Mouse (Mus musculus): ENCODE measurements at regions not wholly inside any gene's neighbourhood (a gene's known extent, or its start where the extent isn't known, plus 50 kb on each side); places are given as distances from the start of the nearest gene placed in this dataset.
"Not testable (repeated sequence)": the region's sequence is repeated elsewhere in the genome, so short reads cannot be mapped to it uniquely, and the experiment has no call there.

DNA sequence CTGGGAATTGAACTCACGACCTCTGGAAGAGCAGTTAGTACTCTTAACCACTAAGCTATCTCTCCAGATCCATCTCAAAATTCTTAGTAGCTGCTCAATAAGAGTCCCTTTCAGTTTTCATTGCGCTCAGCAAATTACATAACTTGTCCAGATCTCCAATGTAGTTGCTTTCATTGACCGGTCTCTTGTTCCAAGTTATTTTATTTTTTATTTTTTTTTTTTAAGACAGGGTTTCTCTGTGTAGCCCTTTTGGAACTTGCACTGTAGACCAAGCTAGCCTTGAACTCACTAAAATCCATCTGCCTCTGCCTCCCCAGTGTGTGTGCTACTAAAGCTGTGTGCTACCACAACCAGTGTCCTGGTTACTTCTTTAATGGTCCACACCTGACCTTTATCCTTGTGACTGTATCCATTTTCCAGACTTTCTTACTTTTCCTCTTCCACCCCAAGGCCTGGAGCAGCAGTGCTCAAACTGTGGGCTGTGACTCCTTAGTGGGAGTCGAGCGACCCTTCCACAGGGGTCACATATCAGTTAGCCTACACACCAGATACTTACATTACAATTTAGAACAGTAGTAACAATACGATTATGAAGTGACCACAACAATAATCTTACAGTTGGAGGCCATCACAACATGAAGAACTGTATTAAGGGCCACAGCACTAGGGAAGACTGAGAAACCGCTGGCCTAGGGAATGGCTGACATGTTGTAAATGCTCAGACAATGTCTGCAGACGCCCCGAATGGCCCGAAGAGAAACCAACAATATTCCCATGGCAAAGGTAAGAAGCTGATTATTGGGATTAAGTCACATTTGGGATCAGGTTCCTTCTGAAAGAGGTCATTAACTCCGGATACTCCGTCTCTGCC is 97.8 kb upstream of the Cpsf6 start:
- no peak for DNase-seq (ENCODE audit: low read depth, low spot score)

DNA sequence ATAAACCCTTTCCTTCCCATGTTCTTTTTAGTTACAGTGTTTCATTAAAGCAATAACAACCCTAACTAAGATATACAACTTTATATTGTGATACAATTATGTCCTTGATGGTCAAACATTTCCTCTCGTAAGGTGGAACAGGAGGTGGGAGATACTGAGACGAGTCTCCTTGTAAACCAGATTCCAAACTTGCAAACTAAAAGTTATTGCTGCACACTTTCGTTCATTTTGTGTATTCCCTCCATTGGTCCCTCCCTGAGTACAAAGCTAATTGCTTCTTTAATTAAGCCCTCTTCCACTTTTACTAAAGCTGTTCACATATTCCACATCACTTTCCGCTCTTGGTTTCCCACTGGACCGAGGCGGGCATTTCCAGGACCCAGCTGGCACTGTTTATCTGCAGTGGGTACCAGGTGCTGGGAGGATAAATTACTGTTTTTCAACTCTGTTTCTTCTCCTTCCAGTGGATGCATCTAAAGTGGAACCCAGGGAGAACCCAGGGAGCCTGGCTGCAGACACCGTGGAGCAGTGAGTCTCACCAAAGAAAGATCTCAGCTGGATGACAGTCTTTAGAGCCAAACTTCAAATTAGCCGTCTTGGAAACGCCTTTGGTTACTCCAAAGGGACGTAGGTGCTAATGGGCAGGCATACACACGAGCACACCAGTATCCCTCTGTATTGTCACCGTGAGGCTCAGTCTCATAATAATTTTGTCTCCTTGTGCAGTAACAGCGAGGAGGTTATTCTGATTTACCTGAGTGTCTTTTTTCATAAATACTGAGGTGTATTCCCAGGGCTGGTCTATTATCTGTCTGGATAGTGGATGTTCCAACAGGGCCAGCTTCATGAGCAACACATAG is 95.5 kb upstream of the Cpsf6 start:
- no peak for DNase-seq (ENCODE audit: low read depth, low spot score)

DNA sequence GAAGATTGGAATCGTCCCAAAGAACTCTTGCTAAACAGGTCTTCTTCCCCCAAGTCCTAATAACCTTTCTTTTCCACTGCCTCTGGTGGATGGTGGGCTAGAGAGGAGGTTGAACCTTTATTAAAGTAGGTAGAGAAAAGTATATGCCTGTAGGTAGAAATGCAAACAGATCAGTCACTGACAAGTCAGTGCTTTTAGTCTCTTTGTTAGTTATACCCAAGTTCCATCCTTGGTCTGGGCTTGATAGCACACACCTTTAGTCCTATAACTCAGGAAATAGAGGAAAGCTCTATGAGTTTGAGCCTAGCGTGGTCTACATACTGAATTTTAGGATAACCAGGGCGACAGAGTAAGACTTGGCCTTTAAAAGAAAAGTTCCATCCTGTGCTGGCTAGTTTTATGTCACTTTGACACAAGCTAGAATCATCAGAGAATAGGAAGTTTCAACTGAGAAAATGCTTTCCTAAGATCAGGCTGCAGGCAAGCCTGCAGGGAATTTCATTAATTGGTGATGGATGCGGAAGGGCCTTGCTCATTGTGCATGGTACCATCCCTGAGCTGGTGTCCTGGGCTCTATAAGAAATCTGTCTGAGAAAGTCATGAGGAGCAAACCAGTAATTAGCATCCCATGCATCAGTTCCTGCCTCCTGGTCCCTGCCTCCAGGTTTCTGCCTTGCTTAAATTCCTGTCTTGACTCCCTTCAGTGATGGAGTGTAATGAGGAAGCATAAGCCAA is 94.7 kb upstream of the Cpsf6 start:
- DNase-seq (ENCODE audit: low read depth, low spot score), result no peak

DNA sequence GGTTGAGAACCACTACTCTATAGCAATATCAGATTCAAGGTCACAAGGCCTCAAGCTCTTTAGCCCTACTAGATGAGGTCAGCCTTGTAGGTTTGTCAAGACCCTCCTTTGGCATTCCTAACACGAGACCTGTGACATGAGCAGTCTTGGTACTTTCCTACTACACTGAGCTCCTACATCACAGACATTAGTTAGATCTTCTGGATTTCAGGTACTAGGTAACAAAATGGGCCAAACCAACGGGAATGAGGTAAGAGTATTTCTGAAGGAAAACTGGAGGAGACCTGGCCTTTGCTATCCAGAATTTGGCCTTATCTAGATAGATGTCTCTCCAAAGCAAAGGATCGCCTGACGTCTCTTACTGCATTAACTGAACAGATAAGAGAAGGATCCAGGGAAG is 93.7 kb upstream of the Cpsf6 start:
- no peak for DNase-seq (ENCODE audit: low read depth, low spot score)

DNA sequence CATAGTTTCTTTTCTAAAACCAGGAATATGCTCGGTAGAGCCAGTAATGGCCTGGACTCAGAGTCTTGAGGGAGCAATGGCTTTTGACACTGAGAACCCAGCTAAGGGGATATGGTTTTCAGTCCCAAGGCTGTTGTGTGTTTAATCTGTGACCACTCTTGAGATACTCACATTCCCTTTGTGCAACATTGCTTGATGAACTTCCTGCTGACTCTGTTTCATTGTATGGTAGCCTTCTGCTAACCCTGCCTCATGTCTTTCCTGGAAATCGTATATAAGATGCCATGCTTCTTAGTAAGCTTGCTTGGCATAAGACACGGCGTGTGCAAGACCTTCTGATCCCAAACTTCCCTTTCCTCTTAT is 92.7 kb upstream of the Cpsf6 start:
- DNase-seq (ENCODE audit: low read depth, low spot score), result no peak

DNA sequence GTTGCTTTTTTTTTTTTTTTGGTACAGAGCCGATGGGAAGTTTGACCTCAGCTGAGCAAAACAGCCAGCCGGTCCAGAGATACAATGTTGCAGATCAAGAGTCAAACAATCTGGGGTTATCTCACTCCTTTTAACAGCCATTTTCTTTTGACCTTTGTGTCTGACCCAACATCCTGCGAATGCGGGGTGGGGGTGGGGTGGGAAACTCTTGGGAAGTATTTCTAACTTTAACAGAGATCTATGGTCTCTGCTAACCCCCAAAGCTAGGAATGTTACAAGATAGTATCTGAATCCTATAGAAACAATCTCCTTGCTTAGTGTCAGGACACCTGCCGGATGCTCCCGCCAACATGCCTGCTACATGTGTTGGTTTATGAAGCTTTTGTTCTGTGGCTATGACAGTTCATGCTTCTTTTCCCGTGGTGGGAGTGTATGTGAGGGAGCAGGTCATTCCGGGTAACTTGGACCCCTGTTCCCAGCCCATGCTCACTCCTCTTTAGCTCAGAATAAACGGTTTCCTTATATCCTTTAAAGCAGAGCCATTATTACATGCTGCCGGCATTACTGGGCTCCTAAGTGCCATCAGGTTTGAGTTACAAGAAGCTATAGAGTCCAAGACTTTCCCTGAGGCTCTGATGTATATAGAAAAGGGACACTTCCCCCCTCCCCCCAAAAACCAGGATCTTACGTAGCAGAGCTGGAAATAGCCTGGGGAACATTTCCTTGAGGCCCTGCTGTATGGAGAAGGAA is 92.2 kb upstream of the Cpsf6 start:
- DNase-seq (ENCODE audit: low read depth, low spot score), result no peak

DNA sequence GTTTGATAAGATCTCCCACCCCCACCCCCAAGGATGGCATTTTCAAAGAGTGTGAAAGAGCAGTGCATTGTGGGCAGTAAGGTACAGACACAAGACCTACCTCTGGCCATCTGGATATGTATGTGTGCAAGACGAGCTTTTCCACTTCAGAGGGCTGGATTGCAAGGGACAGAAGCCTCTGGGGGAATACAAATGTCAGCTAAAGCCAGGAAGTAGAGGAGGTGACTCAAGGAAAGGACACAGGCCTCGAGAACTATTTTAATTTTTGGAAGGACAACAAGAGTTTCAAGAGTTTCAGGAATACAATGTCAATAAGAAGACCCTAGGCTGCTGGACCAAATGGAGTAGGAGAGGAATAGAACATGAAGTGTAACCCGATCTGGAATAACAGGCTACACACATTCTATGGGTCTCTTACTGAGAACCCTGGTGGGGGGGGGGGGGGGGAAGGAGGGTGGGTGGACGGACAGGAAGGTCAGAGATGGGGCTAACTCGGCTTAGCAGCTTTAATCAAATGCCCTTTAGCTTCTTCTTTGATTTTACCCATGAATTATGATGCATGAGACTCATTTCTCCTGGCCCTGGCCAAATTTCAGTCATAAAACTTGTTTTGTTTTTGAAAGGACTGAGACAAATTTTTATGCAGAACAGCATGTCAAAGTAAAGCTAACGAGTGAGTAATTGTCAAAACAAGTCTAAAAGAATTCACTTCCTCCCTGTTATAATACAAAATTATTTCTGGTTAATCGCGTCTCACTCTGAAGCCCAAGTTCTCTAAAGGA is 91.4 kb upstream of the Cpsf6 start:
- no peak for DNase-seq (ENCODE audit: low read depth, low spot score)

DNA sequence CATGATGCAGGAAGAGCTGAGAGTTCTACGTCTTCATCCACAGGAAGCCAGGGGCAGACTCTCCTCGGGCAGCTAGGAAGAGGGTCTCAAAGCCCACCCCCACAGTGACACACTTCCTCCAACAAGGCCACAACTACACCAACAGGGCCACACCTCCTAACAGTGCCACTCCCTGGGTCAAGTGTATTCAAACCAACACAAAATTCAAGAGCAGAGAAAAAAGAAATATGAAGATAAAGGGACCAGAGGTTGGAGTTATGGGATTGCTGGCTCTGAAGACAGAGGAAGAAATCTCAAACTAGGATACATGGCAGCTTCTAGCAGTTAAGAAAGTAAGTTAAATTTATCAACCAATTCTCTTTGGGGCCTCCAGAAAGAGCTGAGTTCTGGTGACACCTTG is 90.7 kb upstream of the Cpsf6 start:
- no peak for DNase-seq (ENCODE audit: low read depth, low spot score)

DNA sequence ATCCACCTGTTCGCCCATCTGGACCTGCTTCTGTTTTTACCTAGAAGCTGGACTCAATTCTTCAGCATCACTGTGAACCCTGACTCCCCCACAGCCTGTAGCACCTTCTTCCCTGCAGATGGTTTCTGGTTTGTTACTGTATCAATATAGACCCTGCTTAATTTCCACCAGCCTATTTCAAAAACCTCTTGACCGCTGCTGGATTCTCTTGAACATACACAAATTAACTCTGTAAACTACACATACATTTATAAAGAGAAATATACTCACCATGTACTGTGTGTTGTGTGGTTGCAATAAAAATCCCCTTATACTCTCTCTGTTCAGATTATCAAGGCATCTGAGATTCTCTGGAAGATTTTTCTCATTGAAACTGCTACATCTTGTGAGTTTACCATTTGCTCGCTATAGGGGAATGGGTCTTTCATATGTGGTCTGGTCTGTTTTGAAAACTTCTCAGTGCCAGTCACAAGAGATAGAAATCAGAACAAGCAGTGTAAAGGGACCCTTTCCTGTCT is 89.8 kb upstream of the Cpsf6 start:
- no peak for DNase-seq (ENCODE audit: low read depth, low spot score)

DNA sequence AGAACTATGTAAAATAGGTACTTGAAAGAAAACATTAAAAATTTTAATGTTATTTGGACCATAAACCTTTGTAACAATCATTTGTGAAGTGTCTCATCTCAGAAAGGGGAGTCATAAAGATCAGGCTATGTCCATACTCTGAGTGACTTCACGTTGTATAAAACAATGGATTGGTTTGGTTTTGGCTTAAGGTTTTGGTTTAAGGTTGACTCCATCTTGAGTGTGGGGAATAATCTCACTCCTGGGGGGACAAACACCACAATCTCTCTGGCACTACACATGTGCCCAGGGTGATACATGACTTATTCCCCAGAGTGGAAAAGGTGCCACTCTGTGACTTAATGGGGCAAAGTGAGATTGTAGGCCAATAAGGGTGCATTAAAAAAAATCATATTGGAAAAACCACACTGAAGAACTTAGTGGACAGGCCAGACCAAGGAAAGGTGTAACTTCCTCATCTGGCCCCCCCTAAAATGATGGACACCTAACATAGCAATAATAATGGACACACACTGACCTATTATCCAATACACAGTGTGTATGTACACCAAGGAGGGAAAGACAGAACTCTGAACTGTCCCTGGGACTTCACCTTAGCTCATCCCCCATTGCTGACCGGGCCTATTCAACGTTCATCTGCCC is 89.2 kb upstream of the Cpsf6 start:
- no peak for DNase-seq (ENCODE audit: low read depth, low spot score)

DNA sequence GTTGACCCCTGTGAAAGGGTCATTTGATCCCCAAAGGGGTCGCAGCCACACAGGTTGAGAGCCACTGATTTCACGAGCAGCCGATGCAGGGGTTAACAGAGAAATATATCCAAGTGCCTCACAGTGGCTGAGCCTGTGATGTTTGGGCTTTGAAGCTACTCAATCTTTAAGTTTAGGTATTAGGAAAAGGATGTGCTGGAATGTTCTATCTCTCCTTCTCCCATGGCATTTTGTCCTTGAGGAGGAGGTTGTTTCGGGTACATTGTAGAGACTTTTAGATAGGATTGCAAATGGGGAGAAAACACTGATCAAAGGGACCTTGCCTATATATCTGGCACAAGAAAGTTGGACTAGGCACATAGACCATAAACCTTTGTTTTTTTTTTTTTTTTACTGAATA is 88.6 kb upstream of the Cpsf6 start:
- no peak for DNase-seq (ENCODE audit: low read depth, low spot score)

DNA sequence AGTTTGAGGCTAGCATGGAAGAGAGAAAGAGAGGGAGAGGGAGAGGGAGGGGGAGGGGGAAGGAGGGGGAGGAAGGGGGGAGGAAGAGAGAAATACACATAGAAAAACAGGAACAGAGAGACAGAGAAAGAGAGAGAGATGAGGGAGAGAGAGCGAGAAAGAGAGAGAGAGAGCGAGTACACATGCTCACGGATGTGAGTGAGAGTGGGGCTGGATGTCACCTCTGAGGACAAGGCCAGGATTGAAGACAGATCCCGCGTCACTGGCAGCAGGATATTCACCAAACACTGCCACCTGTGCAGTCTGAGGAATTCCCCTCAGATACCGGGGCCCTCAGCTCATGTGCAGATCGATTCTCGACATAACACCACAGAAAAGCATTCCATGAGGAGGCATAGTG is 87.3 kb upstream of the Cpsf6 start:
- DNase-seq (ENCODE audit: low read depth, low spot score), result no peak

DNA sequence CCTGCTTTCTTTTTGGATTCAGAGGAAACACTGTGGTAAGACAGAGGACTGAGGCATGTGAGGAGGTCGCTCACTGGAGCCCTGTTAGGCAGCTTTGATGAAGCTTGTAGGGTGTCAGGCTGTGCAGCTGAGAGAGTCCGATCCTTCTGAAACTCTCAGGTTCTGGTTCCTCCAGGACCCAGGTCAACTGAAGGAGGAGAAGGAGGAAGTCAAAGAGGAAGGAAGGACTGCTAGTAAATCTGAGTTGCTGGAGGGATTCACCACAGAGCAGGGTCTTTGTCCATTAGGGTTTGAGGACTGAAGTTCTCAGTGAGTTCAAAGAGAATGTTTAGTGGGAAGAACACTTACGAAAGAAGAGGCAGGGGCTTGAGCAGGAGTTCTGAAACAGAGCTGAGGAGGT is 86.6 kb upstream of the Cpsf6 start:
- no peak for DNase-seq (ENCODE audit: low read depth, low spot score)

DNA sequence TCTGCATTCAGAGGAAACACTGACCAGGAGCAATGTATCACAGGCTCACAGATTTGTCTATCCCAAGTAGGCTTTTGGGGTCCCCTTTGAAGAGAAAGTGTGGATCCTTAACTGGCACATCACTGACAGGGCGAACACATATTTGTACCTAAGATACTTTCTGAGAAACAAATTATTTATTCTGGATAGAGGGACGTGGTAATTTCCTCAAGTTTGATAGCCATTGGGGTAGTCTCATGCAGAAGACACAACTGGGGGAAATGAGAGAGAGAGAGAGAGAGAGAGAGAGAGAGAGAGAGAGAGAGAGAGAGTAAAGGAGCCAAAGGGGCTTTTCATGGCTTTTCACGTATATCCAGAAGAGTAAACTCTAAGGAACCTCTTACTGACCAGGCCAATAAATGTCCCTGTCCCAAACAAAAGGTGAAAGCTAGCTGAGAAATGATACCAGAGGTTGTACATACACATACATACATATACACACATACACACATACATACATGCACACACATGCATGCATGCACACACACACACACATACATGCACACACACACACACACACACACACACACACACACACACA is 85.9 kb upstream of the Cpsf6 start:
- DNase-seq (ENCODE audit: low read depth, low spot score), result no peak

DNA sequence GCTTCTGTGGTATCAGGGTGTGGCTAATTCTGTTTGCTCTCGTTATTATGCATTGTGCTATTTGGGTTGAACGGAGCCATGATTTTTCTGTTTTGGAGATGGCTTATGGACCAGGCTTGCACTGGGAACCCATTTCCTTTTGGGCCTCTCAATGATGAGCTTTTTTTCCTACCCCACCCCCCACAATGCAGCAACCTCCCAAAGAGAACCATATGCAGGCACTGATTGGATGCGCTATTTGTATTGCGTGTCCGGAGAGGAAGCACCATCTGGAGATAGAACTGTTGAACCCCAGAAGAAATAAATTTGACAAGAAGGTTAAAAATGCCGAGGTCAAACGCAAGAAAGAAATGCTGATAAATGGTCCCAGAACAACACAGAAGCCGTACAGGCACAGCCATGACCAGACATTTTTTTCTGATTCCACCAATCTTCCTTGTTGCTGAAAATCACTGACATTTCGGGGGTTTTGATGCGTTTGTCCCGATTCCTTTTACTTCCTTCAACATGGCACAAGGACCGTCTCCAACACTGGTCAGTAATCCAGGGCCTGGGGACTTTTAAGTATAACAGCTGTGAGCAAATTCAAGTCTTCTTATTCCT is 85.3 kb upstream of the Cpsf6 start:
- no peak for DNase-seq (ENCODE audit: low read depth, low spot score)

DNA sequence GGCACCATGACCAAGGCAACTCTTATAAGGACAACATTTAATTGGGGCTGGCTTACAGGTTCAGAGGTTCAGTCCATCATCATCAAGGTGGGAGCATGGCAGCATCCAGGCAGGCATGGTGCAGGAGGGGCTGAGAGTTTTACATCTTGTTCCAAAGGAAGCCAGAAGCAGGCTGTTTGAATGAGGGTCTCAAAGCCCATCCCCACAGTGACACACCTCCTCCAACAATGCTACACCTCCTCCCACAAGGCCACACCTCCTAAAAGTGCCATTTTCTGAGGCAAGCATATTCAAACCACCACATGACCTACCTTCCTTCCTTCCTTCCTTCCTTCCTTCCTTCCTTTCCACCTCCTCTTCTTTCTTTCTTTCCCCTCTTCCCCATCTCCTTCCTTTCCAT is 84.5 kb upstream of the Cpsf6 start:
- not testable (repeated sequence) for DNase-seq (ENCODE audit: low read depth, low spot score)

DNA sequence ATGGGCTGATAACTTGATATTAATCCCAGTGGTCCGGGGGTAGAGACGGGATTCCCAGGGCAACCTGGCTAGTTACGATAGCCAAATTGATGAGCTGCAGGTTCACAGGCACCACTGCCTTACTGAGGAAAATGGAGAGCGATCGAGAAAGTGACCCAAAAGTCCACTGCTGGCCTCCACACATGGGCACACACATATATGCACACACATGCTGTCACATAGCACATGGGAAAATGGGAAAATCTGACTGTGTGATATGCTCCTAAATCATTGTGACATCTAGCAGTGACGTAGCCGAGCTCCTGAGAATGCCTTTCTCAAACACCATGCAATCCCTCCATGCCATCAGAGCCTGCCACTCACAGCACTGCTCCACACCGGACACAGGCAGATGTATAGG is 83.8 kb upstream of the Cpsf6 start:
- DNase-seq (ENCODE audit: low read depth, low spot score), result no peak

DNA sequence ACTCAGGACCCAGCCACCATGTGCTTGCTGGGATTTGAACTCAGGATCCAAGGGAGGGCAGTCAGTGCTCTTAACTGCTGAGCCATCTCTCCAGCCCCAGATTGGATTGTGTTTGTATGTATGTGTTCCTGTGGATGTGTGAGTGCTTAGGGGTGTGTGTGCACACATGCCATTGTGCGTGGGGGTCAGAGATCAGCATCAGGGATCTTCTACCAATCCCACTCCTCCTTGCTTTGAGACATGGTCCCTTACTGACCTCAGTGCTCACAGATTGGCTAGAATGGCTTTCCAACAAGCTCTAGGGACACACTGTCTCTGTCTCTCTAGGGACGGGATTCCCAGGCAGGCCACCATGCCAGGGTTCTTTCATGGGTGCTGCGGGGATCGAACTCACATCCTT is 83.1 kb upstream of the Cpsf6 start:
- DNase-seq (ENCODE audit: low read depth, low spot score), result no peak

DNA sequence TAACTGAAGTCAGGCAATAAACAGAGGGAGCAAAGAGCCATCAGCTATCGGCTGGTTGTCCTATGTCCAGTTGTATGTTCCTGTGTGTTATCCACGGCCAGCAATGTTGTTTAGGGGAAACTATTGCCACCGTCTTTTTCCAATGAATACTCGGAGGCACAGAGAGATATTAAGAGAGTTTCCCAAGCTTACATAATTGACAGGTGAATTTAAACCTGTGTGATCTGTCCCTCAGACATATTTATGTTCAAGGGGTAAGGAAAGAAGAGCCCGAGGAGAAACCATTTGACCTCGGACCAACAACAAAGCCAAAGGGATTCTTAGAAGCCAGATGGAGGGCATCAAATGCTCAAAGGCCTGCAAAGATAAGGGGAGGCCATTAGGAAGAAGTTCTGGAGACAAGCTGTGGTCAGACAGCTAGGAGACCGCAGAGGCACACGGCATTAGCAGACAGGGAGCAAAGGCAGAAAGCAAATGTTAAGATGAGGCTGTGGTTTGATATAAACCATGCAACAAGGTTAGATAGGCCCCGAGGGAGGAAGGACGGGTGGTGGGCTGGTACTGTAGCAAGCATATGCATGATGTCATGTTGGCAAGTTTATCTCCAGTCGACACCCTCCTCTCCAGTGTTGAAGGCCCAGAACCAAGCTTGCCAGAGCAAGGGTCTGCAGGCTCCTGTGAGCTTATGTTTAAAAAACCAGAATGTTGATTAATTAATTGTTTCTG is 82.1 kb upstream of the Cpsf6 start:
- no peak for DNase-seq (ENCODE audit: low read depth, low spot score)

All from ZHBTc4 (cell line).